16 mouse cellular contexts compared by ENCODE assay signal in genomic region chr10:8807581-8807980, GRCm38 (mm10).
A peak's percentile ranks its signal among the peaks of the same experiment; 100 is the strongest.
DNase-seq lines count a peak whose midpoint lies in the region; ATAC-seq and TF ChIP-seq lines count a peak whose summit lies in the region.
"Had no signal": no experiment of that assay in that cellular context is flagged by ENCODE, and none has a peak within 500 bp of the region (broad histone marks: within the 10 kb centered on the region; RNA-seq: fewer than 3 reads in every experiment).

No protein-coding gene starts in this region.

- H3K9ac ChIP-seq in kidney, embryonic 15.5 days, result no peak overlapping the region
- H3K9ac ChIP-seq in liver, embryonic 12.5 days, result no peak overlapping the region
- H3K9ac ChIP-seq: forebrain, embryonic 13.5 days; hindbrain, embryonic 12.5 days had no signal

- POLR2A ChIA-PET in Patski (lab: Charles Lee), result interaction anchor here (0.5 to 1.3 kb wide), 4 partner anchors 78 to 851 kb away, joined by 3 read pairs; partner anchors contain the start of gene Sash1

- TF ChIP-seq CTCF in Patski (IDR thresholded peaks at IDR 0.05), result no peak

- no peaks in the 10 kb centered on the region for H3K9me3 ChIP-seq in kidney, embryonic 15.5 days (replicated peaks)
- no peaks in the 10 kb centered on the region for H3K9me3 ChIP-seq in liver, embryonic 12.5 days (replicated peaks)
- H3K9me3 ChIP-seq: forebrain, embryonic 13.5 days; hindbrain, embryonic 12.5 days had no signal

- no peak for ATAC-seq in kidney, embryonic 15.5 days (replicated peaks; ENCODE audit: low FRiP score)
- no peak for ATAC-seq in Patski
- ATAC-seq in liver, embryonic 12.5 days, result no peak
- ATAC-seq: forebrain, embryonic 13.5 days had no signal

- peaks cover 24% of the 10 kb centered on the region for H3K4me1 ChIP-seq in kidney, embryonic 15.5 days
- H3K4me1 ChIP-seq in liver, embryonic 12.5 days, result peaks cover 10% of the 10 kb centered on the region

- H3K36me3 ChIP-seq in kidney, embryonic 15.5 days, result peaks cover 13% of the 10 kb centered on the region; the same call in 1 of the 2 replicates
- no peaks in the 10 kb centered on the region for H3K36me3 ChIP-seq in liver, embryonic 12.5 days
- H3K36me3 ChIP-seq: hindbrain, embryonic 12.5 days had no signal

- CTCF ChIA-PET in Patski (lab: Charles Lee), result interaction anchor here (1.0 kb wide), 1 partner anchor 32 kb away, joined by 3 read pairs; no protein-coding TSS in a partner anchor

- H3K27me3 ChIP-seq in kidney, embryonic 15.5 days, result no peaks in the 10 kb centered on the region
- H3K27me3 ChIP-seq in Patski, result no peaks in the 10 kb centered on the region
- no peaks in the 10 kb centered on the region for H3K27me3 ChIP-seq in liver, embryonic 12.5 days (replicated peaks)
- H3K27me3 ChIP-seq: forebrain, embryonic 13.5 days; hindbrain, embryonic 12.5 days had no signal

- no peak overlapping the region for H3K4me2 ChIP-seq in kidney, embryonic 15.5 days
- no peak overlapping the region for H3K4me2 ChIP-seq in liver, embryonic 12.5 days
- H3K4me2 ChIP-seq: forebrain, embryonic 13.5 days; hindbrain, embryonic 12.5 days; liver, embryonic 11.5 days; midbrain, embryonic 11.5 days had no signal

- 78% methylated on average over 9 of the region's 9 CpGs for WGBS in kidney, embryonic 15.5 days
- 74% methylated on average over 9 of the region's 9 CpGs for WGBS in liver, embryonic 12.5 days (ENCODE audit: insufficient replicate concordance)

- in situ Hi-C loops in Patski (cut with MboI; ENCODE audit: low pct_unique_long_range_greater_than_20kb), result no loop called here

- H3K27ac ChIP-seq in kidney, embryonic 15.5 days, result no peak overlapping the region
- H3K27ac ChIP-seq in liver, embryonic 12.5 days, result no peak overlapping the region
- H3K27ac ChIP-seq: forebrain, embryonic 13.5 days; hindbrain, embryonic 12.5 days; layer of hippocampus, adult 2 months had no signal

- DNase-seq in cerebellum, adult 8-10 months, result peak; percentile 13
- DNase-seq in cerebellum, adult 11 months, result no peak
- peak; percentile 33 to 49 for DNase-seq in kidney, postnatal 36 days
- DNase-seq in Patski (ENCODE audit: low read depth, low spot score), result peak; percentile 19
- DNase-seq in cerebellum, postnatal 25 days, result peak; percentile 53 to 58
- DNase-seq in neural tube, embryonic 10.5 days (ENCODE audit: extremely low spot score, low spot score), result no peak
- DNase-seq: lung, postnatal 36 days; spleen, adult 18-20 months; thymus, postnatal 36 days had no signal

- no peak overlapping the region for H3K4me3 ChIP-seq in kidney, embryonic 15.5 days (replicated peaks)
- H3K4me3 ChIP-seq in liver, embryonic 12.5 days, result no peak overlapping the region
- H3K4me3 ChIP-seq: forebrain, embryonic 13.5 days; hindbrain, embryonic 12.5 days; layer of hippocampus, adult 2 months had no signal

Comparison
In these comparisons a context has a peak if more than half of its experiments do, and no peak if none do; other contexts are left out.
1. DNase-seq: peak in cerebellum, adult 8-10 months (single experiment), kidney, postnatal 36 days (2 of 2), Patski (single experiment) and cerebellum, postnatal 25 days (2 of 2); none in cerebellum, adult 11 months (single experiment) and neural tube, embryonic 10.5 days (single experiment).